Mouse (Mus musculus) left cerebral cortex, postnatal 4 days (tissue): ENCODE measurements at regions not wholly inside any gene's neighbourhood (a gene's known extent, or its start where the extent isn't known, plus 50 kb on each side); places are given as distances from the start of the nearest gene placed in this dataset.

Experiments
- DNase-seq: peaks from one replicate; pipeline ENCODE4 v3.0.0-alpha.2; 2022
- intact Hi-C: fragments of 180-260 bp; cut with DNase I; formaldehyde crosslinking; loops from one replicate; pipeline ENCODE4 v1.15.1; 2025

- DNase-seq: no peak
These were observed 59.1 kb upstream of the Npvf start for GRCm38 (mm10) chr6:50713297-50713696.

GRCm38 (mm10) chr6:50718631-50719030 is 64.4 kb upstream of the Npvf start:
- intact Hi-C loops: no loop called here
- DNase-seq: no peak

More at GRCm38 (mm10) chr6:50713297-50713696, 59.1 kb upstream of the Npvf start:
- intact Hi-C loops: no loop called here

GRCm38 (mm10) chr6:50720346-50720745 is 66.1 kb upstream of the Npvf start:
- no peak for DNase-seq
- intact Hi-C loops: no loop called here

- intact Hi-C loops: no loop called here
- DNase-seq: no peak
These were observed 71.4 kb upstream of the Npvf start for GRCm38 (mm10) chr6:50725640-50726039.

GRCm38 (mm10) chr6:50726166-50726591 is 71.9 kb upstream of the Npvf start:
- DNase-seq: no peak
- intact Hi-C loops: no loop called here

GRCm38 (mm10) chr6:50730744-50731718 is 76.8 kb upstream of the Npvf start:
- DNase-seq: no peak

GRCm38 (mm10) chr6:50734701-50735100 is 80.5 kb upstream of the Npvf start:
- no peak for DNase-seq
- intact Hi-C loops: no loop called here

More at GRCm38 (mm10) chr6:50730744-50731718, 76.8 kb upstream of the Npvf start:
- intact Hi-C loops: no loop called here

GRCm38 (mm10) chr6:50735825-50736224 is 81.6 kb upstream of the Npvf start:
- DNase-seq: no peak
- intact Hi-C loops: no loop called here

- intact Hi-C loops: no loop called here
- no peak for DNase-seq
These were observed 87.8 kb upstream of the Npvf start for GRCm38 (mm10) chr6:50742009-50742408.

GRCm38 (mm10) chr6:50744462-50745166 is 90.4 kb upstream of the Npvf start:
- intact Hi-C loops: no loop called here
- DNase-seq: no peak

GRCm38 (mm10) chr6:50753151-50753550 is 98.9 kb upstream of the Npvf start:
- no peak for DNase-seq
- intact Hi-C loops: no loop called here

GRCm38 (mm10) chr6:50754786-50755185 is 100.5 kb upstream of the Npvf start:
- intact Hi-C loops: no loop called here
- DNase-seq: no peak

GRCm38 (mm10) chr6:50760367-50760766 is 106.1 kb upstream of the Npvf start:
- intact Hi-C loops: no loop called here
- DNase-seq: no peak

GRCm38 (mm10) chr6:50763121-50763520 is 108.9 kb upstream of the Npvf start:
- DNase-seq: peak; percentile 69
- intact Hi-C loops: no loop called here

- DNase-seq: no peak
- intact Hi-C loops: no loop called here
These were observed 112.2 kb upstream of the Npvf start for GRCm38 (mm10) chr6:50766442-50766915.

GRCm38 (mm10) chr6:50767126-50767525 is 112.9 kb upstream of the Npvf start:
- intact Hi-C loops: no loop called here

GRCm38 (mm10) chr6:50767827-50768226 is 113.6 kb upstream of the Npvf start:
- intact Hi-C loops: no loop called here

More at GRCm38 (mm10) chr6:50767126-50767525, 112.9 kb upstream of the Npvf start:
- no peak for DNase-seq

GRCm38 (mm10) chr6:50769101-50769500 is 114.9 kb upstream of the Npvf start:
- no peak for DNase-seq
- intact Hi-C loops: no loop called here

More at GRCm38 (mm10) chr6:50767827-50768226, 113.6 kb upstream of the Npvf start:
- no peak for DNase-seq

GRCm38 (mm10) chr6:50770481-50770880 is 116.2 kb upstream of the Npvf start:
- intact Hi-C loops: no loop called here
- DNase-seq: no peak

GRCm38 (mm10) chr6:50775637-50776036 is 121.4 kb upstream of the Npvf start:
- intact Hi-C loops: no loop called here
- DNase-seq: peak; percentile 18

- intact Hi-C loops: no loop called here
- no peak for DNase-seq
These were observed 122.1 kb upstream of the Npvf start for GRCm38 (mm10) chr6:50776236-50776832.
